Mouse (Mus musculus) right cerebral cortex, adult 2 months (tissue): ENCODE measurements around the gene Ccdc157.
"Not testable (repeated sequence)": the region's sequence is repeated elsewhere in the genome, so short reads cannot be mapped to it uniquely, and the experiment has no call there.

Experiments
- DNase-seq, 2 experiments: peaks; one replicate each; pipeline ENCODE4 v3.0.0; 2021 to 2022; ENCODE audit warnings: low spot score in 2 of 2

Ccdc157 gene

DNA sequence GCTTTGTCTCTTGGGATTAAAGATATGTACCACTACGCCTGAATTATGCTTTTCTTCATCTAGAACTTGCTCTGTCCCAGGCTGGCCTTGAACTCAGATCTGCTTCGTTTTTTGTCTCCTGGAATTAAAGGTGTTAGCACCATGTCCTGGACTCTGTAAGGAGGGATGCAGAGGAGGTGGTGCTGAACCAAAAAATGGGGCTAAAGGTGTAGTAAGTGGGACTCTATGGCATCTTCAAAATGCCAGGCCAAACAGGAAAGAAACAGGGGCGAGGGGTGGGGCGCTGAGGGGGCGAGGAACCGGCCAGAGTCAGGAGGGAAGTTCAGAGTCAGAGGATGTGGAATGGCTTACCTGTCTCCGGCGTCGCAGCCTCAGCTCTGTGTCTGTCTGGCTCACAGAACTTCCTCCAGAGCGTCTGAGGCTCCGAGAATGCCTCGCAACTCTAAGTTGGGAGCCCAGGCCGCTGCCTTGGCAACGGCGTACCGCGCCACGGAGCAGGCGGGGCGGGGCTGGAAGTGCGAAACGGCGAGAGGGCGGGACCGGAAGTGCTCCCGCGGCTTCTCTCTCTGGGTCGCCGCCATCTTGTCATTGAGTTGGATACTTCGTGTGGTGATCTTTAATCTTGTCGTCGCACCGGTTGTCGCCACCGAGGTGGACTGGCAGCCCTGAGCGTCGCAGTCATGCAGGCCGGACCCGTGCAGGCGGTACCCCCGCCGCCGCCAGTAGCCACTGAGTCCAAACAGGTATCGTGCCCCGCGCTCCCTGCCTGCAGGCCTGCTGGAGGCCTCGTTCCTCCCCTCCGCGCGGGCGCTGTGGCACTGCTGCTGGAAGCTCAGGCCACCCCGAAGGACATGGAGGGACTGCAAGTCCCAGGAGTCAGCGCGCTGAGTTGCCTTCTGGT is at the start of gene Ccdc157, which contains the start of gene Sf3a1:
Gene Ccdc157, minus strand, starts transcription at position 486 of the 901 bp plus-strand sequence.
Gene Sf3a1, plus strand, starts transcription at position 543 of the 901 bp plus-strand sequence.
- DNase-seq: peak; percentile 94 to 96

DNA sequence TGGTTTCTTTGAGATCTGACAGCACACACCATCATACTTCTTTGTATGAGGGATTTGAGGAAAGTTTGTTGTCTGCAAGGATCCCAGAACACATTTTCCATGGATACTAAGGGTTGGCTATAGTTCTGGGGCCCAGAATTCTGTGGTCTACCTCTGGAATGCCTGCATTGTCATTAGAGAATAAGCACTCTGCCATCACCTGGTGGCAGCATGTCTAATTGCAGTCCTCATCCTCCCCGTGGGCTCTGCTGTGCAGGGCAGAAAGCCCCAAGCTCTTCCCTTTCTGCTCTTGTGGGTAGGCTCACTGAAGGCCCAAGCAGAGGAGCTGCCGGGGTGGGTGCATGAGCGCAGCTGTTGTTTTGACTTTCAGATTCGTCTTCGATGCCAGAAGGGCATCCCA is 49.5 kb upstream of the Ccdc157 start:
- DNase-seq: no peak

GRCm38 (mm10) chr11:4207655-4208054 is 47.6 kb upstream of the Ccdc157 start:
- DNase-seq: no peak

GRCm38 (mm10) chr11:4206563-4206962 is 46.5 kb upstream of the Ccdc157 start:
- no peak for DNase-seq

DNA sequence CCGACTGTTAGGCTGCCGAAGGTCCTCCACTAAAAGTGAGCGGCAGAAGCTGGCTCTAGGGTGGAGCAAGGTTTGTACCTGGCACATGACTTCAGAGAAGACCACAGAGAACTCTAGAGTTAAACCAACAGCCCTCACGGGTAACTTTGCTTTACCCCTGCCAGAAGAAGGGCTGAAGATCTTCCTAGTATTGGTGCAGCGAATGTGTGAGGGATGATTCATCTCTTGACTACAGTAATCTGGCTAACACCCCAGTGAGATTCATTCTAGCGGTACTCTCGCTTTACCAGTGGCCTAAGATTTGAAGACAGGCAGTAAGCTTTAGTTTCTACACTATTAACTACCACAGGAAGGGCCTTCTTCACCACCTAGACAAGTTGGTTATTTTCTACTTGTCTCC is 45.9 kb upstream of the Ccdc157 start:
- no peak for DNase-seq

DNA sequence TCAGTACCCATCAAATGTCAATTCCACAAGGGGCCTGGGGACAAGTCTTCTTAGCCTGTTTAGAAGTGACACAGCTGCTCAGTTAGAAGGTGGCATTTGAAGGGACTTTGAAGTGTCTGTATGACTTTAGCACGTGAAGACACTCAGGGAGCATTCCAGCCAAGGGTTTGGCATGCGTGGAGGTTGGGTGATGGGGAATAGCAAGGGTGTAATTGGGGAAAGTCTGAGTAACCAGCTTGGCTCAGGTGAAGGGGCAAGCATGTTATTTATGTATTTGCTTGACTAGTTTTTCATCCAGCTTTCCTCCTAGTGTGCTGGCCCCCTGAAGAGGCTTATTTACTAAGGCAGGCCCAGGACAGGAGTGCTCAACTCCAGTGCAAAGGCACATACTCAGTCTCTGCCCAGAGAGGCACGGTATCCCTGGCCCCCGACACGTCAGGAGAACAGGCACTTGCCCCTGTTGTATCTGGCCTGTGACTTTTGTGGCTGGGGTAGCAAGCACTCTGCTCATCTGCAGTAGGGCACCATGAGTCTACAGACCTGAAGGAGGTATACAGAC is 45.1 kb upstream of the Ccdc157 start:
- no peak for DNase-seq

GRCm38 (mm10) chr11:4203705-4204074 is 43.6 kb upstream of the Ccdc157 start:
- DNase-seq: no peak

DNA sequence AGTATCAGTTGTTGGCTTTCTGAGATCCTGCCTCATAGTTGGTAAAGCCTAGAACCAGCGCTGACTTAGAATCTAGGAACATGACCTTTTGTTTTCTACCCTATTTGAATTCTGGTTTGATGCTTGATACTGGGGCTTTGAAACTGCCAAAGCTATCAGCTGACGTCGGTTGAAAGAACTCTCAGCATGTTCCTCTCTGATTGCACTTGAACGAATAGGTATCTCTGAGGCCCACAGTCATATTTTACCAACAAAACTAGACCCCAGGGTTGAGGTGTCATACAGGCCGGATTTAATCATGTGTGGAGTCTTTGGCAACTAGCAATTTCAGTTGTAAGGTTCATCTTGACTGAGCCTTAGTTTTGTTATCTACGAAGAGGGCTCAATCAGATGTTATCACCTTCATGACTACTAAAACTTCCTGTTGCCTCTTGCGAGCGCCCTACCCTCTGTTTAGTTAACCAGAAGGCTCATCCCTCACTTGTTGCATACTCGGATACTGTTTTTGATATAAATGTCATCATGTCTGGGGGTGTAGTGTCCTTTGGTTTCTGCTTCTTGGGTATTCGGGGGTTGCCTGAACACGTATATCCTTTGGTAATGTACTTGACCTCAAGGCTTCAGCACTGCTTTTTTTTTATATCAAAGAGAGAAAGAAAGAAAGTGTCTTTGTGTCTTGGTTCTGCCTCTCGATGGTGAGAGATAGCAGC is 43.1 kb upstream of the Ccdc157 start:
- DNase-seq: no peak

- DNase-seq: no peak
Measured at GRCm38 (mm10) chr11:4201981-4202700, 42.0 kb upstream of the Ccdc157 start.

DNA sequence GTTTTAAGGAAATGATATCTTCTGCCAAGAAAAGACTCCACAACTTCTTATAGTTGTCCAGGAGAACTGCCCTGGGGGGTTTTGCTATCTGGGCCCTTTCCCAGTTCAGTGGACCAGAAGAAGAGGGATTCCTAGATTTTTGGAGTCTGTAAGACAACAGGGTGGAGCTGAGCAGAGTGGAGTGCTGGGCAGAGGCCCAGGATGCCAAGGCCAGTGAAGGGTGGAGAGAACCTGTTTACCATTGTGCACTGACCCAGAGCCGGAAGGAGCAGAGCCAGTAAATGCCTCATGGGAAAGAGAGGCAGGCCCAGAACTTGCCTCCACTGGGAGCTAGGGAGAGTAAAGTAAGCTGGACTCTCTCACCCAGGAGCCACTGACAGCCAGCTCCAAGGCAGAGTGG is 37.6 kb upstream of the Ccdc157 start:
- DNase-seq: no peak

DNA sequence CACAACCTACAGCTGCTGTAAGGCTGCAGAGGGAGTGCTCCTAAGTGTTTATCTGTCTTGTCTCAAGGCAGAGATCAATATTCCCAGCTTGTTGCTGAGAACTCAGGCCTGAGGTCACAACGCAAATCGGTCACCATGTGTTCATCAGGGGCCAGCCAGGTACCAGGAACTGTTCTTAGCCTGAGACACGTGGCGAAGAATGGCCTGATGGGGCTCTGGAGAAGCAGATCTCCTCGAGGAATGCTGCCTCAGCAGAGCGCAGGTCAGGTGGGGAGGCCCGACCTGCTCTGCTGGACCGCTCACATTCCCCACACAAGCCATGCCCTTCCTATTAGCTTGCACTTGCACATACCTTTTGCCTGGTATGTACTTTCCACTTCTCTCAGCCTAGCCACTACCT is 36.5 kb upstream of the Ccdc157 start:
- DNase-seq: no peak

GRCm38 (mm10) chr11:4195597-4196031 is 35.5 kb upstream of the Ccdc157 start:
- DNase-seq: no peak

GRCm38 (mm10) chr11:4193420-4193819 is 33.3 kb upstream of the Ccdc157 start:
- DNase-seq: no peak

DNA sequence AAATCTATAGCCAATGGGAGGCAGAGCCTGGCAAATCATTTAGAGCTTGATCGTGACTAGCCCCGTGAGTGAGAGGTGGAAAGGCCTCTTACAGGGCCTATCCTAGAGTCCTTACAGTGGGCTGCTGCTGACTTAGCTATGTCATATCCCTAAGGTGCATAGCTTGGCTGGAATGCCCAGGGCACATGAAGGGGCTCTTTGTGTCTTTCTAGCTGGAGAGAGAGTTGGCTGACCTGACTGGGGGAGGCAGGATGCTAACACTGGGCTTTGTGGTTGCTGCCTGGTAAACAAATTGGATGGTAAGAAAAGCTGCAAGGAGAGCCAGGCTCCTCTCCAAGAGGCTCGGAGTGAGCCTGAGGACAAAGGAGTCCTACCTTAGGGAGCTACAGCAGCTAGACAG is 32.7 kb upstream of the Ccdc157 start:
- DNase-seq: no peak

DNA sequence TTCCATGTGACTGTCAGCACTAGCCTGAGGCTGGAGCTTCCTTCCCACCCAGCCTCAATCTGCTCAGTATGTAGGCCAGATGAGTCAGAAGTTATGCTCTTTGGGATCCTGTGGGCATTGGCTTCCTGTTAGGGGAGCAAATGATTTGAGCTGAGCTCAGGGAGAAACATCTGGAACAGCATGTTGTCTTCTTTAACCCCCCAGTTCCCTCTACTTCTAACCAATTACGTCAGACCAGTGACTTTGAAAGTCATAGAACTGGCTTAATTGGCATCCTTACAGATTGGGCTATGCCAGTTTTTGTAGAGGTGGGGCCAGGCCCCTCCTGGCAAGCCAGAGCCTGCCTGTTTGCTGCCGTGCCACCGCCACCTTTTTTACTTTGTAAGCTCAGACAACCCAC is 30.6 kb upstream of the Ccdc157 start:
- DNase-seq: no peak

- no peak for DNase-seq
Measured at GRCm38 (mm10) chr11:4189182-4189581, 29.1 kb upstream of the Ccdc157 start.

GRCm38 (mm10) chr11:4187318-4187700 is 27.2 kb upstream of the Ccdc157 start:
- DNase-seq: no peak

- DNase-seq: peak; percentile 97 to 98
Measured at GRCm38 (mm10) chr11:4186486-4187317, 26.6 kb upstream of the Ccdc157 start, which contains the start of gene Tbc1d10a. Gene Tbc1d10a, plus strand, starts transcription at chr11:4186789.

- not testable (repeated sequence) for DNase-seq
Measured at GRCm38 (mm10) chr11:4185480-4185879, 25.4 kb upstream of the Ccdc157 start.

DNA sequence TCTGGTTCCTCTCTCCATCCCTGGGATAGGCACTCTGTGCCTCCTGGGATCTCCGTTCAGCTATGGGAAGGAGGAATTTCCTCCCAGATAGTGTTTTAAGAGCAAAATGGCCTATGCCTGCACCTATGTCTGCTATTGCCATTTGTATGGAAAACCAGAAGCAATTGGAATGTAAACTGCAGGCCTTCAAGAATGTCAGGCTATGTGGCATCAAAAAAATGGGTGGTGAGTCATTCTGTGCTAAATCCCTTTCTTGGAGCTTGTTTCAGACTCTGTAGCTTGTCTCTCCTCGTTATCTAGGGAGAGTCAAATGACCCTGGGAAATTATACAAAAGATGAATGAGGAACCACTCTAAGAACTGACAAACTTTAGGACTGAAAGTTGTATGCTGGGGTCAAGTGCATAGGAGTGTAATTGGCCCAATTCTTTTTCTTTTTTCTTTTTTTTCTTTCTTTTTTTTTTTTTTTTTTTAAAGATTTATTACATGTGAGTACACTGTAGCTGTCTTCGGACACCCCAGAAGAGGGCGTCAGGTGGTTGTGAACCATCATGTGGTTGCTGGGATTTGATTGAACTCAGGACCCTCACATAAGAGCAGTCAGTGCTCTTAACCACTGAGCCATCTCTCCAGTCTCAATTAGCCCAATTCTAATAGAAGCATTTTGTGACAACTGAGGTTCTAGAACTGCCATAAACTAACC is 24.3 kb upstream of the Ccdc157 start:
- no peak for DNase-seq
